Mouse (Mus musculus): ENCODE results near the gene Hspa12b.

The Hspa12b gene

DNA sequence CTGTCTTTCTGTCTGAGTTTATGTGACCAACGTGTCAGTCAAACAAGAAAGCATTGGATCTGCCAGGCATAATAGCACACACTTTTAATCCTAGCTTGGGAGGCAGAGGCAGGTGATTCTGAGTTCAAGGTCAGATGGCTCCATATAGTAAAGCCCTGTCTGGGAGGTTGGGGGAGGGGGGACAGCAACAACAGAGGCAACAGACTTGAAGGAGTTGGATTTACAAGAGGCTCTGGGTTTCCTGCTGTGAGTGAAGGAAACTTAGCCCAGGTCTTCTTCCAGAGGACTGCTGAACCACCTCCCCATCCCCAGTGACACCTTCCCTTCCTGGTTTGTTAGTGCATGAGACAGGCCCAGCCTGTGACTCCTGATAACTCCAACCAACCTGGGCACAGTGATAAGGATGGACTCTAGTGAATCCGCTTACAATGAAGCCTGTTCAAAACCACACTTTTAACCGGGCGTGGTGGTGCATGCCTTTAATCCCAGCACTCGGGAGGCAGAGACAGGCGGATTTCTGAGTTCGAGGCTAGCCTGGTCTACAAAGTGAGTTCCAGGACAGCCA, 25.2 kb downstream of the Hspa12b start:
- DNase-seq, result no peak

DNA sequence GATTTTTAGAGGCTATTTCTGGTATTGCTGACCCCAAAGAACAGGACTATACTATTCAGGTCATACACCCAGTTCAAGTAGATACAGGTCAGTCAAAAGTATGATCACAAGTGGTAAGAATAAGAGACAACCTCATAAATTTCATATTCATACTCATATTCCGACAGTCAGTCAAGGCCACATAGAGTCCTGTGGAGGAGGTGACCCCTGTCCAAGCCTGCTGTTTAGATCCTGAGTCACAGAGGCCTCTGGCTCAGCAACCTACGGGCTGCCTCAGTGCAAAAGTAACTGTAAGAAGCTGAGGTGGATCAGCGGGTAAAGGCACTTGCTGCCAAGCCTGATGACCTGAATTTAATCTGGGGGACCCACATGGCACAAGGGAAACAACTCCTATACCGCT, 27.0 kb downstream of the Hspa12b start:
- DNase-seq, result no peak

DNA sequence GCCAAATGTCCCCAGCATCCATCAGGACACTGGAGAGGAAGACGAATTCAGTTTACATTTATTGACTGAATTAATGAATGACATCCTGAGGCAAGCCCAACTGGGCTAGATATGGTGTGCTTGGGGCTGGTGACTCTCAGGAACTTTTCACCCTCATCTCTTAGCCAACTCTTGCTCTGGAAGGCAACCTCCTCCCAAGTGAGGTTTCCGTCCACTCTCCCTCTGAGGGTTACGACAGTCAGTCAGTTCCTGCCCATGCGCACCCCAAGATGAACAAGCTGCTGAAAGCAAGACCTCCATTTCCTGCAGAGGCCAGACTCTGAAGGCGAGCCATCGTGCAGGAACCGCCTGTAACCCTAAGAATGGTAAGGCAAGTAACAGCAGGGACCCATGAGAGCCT, 29.9 kb downstream of the Hspa12b start:
- no peak for DNase-seq

DNA sequence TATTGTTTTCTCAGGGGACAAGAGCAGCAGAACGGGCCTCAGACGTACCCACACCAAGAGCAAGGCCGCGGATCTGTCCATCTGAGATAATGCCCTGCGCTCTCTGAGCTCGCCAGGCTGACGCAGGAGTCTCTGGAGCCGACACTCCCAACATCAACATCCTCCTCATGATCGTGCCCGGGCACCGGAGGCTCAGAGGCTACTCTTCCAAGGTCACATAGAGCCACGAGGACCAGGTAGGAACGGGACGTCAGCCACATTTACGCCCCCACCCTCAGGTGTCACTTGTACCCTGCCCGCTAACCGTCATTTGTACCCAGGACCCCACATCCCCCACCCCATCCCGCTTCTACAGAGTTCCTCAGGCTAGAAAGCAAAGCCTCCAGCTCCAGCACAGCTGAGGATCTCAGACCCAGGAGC, 32.4 kb downstream of the Hspa12b start:
- DNase-seq, result no peak

DNA sequence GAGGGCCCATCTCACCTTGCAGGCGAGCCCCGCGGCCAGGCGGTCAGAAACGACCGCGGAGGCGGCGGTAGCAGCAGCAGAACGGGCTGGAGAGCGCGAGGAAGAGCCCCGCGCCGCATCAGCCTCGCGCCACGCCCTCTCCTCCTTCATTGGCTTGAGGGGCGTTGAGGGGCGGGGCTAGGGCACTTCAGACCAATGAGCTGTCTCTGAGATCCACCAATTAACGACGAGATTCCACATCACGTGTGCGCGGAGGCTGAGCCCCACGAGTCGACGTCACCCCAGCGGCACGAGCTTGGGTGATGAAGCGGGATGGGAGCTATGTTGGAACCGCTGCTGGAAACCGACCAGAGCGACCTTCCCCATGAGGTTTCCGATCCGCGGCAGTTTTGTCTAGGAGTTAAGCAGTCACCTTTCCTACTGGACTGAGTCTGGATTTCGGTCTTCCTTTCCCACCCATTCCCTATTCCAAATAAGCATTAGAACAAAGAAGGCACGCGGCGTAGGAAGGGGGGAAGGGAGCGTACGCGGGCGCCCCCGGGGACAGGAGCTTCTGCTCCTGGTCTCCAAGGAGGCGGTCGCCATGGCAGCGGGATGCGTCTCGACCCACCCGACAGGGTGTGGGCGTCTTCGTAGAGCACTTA, 33.0 kb downstream of the Hspa12b start, which contains the start of gene 1700037H04Rik:
TSS of gene 1700037H04Rik (minus strand) at position 144 of the 644 bp plus-strand sequence.
- peak; percentile 98 for DNase-seq

DNA sequence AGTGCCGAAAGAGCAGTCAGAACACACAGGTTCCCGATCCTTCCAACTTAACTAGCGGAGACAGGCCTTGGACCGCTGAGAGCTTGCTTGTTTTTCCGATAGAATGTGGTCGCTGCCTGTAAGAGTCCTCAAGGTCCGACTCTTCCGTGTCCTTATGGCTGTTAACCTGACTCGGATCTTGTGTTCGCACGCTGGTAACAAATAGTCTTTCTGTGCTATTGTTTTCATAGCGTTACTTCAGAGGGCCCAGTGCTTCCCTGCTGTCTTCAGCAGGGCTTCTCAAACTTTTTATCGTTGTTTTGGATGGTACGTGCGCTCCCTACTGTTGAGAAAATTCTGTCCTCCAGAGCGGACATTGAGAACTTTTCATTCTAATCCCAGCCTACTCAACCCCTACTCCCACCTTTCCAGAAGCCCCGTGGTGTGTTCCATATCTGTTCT, 33.6 kb downstream of the Hspa12b start:
- DNase-seq, result no peak

DNA sequence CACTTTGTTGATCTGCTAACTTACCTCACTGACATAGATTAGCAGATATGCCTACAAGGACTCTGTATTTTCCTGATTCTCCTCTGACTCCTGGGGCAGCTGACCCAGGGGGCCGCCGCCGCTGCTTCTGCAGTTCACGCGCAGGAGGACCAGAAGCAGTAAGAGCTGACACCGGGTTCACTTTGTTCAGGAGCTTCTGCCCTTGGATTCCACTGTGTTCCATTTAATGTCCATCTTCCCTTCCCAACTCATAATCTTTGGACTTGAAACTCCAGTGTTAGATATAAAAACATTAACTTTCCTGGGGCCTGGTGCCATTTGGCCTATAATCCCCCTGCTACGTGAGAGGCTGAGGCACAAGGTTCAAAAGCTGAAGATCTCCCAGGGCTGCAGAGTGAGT, 36.8 kb downstream of the Hspa12b start:
- DNase-seq, result no peak

DNA sequence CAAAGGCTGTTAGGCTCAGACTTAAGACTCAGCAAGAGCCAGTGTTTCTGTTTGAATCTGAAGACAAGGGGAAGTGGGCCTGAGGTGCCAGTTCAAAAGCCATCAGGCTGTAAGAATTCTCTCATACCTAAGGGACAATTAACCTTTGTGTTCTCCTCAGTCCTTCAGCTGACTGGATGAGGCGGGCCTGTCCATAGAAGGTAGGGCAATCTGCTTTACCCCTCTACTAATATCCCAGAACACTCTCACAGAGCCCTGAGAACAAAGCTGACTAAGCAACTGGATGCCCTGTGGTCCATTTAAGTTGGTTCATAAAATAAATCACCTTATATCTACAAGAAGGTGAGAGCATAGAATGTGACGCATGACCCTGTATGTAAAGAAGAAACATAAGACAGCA, 39.1 kb downstream of the Hspa12b start:
- no peak for DNase-seq

DNA sequence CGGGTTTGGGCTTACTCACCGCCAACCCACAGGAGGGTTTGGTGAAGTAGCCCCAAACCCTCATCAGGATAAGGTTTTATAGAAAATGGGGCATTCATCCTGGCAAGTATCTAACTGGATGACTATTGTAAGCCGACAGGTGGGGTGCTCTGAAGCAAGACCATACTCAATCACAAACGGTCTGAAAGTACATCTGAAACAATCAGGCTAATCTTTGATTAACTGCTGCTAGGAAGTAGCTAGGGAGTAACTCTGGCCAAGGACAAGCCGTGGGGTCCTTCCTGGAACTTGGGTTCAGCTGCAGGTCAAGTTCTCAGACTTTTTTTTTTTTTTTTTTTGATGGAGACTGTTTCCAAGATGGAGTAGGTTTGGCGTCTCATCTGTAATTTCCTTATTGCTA, 40.9 kb downstream of the Hspa12b start:
- DNase-seq, result no peak

DNA sequence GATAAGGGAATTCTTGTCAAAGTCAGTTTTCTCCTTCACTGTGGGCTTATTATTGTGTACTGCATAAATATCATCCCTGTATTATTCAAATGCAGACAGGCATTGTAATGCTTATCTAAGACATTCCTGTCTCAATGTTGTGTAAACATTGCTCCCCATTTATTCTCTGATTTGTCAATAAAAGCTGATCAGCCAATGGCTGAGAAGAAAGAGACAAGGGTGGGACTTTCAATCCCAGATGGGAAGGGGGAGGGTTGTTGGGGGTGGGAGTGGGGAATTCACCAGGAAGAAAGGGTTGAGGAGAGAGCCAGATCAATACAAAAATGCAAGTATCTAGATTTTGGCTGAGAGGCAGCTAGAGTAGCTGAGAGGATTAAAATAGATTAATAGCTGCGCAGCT, 41.8 kb downstream of the Hspa12b start:
- DNase-seq, result no peak

DNA sequence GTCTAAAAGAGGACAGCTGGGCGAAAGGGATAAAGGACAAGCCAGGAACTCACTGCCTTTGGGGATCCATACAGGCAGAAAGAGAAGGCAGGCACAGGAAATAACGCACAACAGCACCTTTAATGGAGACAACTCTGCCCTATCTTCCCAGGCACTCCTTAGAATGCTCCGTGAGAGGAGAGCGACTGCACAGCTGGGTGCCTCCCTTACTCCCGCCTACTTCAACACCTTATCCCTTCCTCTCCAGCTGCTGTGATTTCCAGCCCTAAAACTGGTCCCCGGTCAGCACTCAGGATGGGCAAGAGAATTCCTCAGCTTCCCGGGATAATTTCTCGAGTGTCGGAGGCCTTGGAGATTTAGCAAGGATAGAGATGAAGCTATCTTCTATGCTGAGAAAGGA, 43.9 kb downstream of the Hspa12b start:
- no peak for DNase-seq

DNA sequence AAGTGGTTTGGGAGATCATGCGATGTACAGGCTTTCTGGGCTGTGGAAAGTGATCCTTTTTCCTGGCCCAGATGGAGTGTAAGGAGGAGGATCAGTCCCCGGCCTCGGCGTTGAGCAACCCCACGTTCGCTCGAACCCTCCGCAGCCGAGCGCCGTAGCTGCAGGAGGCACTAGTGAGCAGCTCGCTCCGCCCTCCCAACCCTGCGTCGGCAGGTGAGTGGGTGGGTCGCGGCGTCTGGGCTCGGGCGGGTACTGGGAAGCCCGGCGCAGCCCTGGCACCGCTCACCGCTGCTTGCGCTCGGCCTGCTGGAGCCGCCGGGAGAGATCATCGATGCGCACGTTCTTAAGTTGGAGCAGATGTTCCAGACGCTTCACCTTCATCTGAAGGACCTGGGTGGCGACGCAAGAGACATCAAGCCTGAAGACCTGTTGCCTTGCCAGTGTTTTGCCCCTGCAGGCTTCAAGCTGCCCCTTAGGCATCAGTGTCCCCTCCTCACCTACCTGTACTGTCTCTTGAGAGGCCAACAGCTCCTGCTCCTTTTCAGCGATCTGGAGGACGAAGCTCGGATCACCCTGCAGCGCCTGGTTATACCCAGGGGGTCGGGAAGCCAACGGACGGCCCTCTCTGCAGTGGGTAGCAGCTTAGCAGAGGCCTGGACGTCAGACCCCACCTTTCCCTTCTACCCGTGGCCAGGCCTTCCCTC, 44.5 kb downstream of the Hspa12b start:
- peak; percentile 81 for DNase-seq

DNA sequence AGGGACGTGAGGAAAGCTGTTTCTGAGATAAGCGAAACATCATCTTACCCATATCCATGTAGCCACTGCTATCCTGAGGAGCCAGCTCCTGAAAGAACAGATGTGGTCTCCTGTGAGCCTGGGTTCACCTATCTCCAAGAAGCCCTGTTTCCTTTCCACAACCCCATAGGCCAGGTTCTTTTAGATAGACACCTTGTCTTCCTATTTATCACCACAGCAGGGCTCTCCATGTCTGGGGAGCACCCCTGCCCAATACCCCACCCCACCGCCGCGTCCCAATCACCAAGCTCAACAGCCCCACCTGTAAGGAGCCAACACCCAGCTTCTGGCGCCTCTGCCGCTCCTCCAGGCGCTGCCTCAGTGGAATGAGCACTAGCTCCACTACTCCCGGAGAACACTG, 45.2 kb downstream of the Hspa12b start:
- no peak for DNase-seq

DNA sequence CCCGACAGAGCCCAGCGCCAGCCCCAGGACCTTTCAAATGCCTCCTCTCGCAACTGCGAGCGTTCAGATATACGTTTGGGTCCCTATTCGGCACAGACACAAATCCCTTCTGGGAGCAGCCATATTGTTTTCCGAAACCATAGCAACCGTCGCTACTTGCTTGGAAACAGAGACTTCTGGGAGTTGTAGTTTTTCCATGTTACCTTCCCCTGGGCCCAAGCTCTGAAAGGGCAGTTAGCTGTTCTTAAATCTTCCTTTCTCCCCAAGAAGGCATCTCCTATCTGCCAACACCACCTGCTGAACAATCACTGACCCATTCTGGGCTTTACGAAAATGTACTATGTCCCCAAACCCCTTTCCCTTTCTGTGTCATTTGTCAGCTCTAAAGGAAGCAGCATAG, 47.6 kb downstream of the Hspa12b start:
- peak; percentile 77 for DNase-seq

DNA sequence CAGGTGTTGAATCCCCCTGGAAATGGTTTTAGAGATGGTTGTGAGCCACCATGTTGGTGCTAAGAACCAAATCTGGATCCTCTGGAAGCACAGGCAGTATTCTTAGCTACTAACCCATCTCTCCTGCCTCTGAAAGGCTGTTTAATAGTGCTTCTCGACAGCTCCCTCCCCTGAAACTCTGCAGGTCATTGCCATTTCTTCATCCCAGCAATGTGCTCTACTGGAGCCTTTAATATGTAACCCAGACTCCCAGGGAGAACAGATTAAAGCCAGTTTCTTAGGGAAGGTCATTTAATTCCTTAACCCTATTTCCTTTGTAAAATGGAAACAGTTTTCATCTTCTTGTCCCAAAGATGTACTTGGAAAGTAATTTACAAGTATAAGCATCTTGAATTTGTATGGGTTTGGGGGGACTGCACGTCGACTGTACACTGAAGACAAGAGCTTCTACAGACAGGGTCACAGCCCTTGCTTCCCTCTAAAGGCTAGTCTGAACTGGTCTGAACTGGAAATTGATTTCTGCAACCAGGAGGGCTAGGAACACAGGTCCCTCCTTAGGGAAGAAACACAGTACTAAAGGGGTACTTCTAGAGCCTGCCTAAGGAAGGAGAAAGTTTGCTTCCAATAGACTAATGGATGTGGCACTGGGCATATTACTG, 48.3 kb downstream of the Hspa12b start:
- DNase-seq, result no peak

DNA sequence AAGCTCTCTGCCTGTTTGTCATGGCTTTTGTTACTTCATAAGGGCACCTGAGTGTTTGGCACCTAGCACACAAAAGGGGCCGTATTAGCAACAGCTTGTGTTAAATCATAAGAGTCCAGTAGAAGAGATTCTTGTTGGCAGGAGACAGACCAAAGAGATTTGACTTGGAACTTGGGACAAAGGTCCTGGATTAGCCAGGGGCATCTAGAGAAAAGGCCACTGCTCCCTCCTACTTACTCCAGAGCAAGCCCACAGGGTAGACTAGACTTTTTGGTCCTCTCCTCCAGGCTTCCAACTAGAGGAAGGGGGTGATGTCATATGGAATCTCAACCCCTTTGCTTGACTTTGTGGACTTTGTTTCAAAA, 48.8 kb downstream of the Hspa12b start:
- DNase-seq, result no peak

DNA sequence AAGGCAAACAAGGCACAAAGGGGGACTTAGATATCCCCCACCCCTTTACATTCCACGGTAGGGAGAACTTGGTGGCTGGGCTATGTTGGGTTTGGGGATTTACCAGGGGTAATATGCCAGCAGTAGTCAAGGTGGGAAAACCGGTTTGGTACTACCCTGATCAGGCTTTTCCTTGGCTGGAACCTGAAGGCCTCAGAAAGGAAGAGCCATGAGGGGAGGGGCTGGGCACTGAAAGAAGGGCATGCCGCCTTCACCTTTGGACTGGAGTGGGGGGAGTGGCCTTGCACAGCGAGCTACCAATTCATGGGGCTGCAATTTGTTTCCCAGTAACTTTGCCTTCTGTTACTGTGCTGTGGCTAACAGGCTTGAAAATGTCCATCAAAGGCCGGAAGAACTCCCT, 49.4 kb downstream of the Hspa12b start:
- no peak for DNase-seq

DNA sequence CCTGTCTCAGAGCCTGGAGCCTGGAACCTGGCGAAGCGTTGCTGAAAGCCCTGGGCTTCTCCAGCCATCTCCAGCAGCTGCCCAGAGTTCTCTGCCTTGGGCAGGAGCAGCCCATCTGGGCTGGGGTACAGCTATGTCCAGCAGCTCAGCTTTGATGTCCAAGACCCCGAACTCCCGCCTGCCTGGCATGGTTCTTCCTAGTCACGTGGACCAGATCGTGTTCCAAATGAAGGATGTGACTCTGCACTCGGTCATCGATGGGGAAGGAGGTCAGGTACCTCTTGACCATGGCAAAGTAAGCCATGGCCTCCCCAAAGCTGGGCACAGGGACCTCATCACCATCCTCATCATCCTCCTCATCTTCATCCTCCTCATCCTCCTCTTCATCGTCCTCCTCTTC, 50.9 kb downstream of the Hspa12b start:
- DNase-seq, result no peak

DNA sequence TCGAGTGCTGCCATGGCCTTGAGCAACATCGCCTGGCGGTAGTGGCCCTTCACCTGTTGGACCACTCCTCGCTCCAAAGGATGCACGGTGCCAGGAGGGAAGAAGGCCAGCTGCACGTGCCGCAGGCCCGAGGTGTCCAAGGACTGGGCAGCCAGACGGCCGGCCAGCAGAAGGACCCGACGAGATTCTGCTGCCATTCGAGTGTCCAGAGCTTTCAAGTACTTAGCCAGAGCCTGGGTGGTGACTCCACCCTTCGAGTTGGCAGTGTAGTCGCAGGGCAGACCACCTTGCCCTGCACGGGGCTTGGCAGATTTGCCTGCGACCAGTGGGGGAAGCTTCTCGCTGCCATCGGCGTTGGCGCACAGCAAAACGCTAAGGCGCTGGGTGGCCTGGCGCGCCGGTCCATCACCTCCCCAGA, 51.8 kb downstream of the Hspa12b start:
- no peak for DNase-seq

DNA sequence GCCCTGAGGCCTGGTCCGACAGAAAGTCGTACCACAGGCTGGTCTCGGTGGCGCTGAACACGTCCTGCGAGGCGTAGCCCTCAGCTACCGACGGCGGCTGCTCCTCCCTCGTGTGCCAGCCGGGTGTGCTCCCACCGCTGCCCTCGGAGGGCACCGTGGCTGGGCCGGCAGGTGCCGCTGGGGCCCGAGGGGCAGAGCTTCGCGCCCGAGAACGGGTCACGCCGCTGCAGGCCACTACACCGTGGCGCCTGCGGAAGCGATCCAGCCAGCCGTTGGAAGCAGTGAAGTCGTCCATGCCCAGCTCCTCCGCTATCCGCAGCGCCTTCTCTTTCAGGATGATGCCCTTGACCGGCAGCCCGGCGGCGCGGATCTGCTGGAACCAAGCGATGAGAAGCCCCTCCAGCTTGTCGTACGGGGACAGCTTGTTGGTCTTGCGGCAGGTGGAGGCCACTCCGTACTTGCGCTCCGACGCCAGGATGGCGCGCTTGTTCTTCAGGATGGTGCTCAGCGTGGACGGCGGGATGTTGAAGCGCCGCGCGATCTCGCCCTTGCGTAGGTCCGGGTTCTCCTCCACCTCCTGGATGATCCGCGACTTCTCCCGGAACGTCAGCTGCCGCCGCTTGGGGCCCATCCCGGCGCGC, 52.3 kb downstream of the Hspa12b start:
- peak; percentile 64 for DNase-seq

DNA sequence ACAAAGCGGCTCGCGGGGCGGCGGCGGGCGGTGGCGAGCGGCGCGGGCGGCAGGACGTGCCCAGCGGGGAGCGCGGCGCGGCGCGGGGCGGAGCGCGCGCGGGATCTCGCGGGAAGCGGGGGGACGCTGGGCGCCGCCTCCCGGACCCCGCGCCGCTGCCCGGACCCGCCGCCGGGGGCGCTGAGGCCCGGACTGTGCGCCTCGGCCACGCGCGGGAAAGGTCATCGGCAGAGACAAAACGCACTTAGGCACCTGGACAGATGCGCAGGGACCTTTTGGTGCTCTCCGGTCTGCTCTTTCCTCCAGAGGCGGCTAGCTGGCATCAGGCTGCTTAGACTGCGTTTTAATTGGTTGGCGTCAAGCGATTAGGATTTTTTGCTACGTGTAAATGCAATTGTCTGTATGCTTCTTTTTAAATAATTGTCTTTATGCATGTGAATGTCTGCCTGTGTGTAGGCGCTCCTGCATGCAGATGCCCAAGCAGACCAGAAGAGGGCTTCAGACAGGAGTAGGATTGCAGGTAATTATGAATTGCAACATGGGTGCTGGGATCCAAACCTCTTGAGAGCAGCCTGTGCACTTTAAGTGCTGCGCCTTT, 53.0 kb downstream of the Hspa12b start, which contains the start of gene Cenpb:
TSS of gene Cenpb (minus strand) at position 78 of the 598 bp plus-strand sequence.
- peak; percentile 81 for DNase-seq

DNA sequence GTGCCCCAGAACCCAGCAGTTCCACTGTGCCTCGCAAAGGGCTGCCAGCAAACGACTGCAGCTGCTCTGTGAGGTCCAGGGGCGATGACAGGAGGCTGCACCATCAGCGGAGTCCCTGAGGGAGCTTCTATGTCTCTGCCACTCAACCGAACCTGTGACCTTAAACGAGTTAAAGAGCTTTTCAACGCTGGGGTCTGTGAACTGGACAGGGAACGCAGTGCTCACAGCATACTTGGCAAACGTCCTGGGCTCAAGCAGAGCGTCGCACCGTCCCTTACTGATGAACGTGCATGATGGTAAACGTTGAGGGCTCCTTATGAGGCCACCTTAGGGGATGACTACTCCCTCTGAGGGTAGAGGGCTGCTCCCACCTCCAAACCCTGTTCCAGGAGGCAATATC, 59.3 kb downstream of the Hspa12b start:
- DNase-seq, result no peak

Data from layer of hippocampus, adult 9-11 months (tissue).